Mouse (Mus musculus): ENCODE data around the gene Cnot3. TPM values are rescaled to one million over a fixed set of nuclear protein-coding genes. Genes with fewer than 3 reads are reported as not detected.
"Not testable (repeated sequence)": the region's sequence is repeated elsewhere in the genome, so short reads cannot be mapped to it uniquely, and the experiment has no call there.

Gene Cnot3
- total RNA-seq, 1 experiment from 2014 or later = 20.8 TPM

GRCm38 (mm10) chr7:3707568-3708413 lies 62.7 kb downstream of the Cnot3 start:
- ATAC-seq (replicated peaks in 1 of 2; ENCODE audit: insufficient read depth in 1 of 2, low FRiP score in 2 of 2, low TSS enrichment in 1 of 2, low read depth in 1 of 2, poor library complexity in 2 of 2, severe bottlenecking in 2 of 2) = no peak

DNA sequence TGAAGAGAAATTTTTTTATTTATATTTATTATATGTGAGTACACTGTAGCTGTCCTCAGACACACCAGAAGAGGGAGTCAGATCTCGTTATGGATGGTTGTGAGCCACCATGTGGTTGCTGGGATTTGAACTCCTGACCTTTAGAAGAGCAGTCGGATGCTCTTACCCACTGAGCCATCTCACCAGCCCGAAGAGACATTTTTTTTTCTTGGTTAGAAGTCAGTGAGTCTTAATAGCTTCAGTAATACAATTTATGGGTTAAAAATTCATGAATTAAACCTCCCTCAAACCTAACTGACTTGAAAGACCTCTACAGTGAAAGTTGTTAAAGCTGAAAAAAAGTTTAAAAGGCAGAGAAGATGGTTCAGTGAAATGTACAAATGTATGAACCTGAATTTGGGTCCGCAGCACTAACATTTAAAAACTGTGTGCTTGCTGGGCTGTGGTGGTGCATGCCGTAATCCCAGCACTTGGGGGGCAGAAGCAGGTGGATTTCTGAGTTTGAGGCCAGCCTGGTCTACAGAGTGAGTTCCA lies 63.4 kb downstream of the Cnot3 start:
- not testable (repeated sequence) for ATAC-seq (replicated peaks in 1 of 2; ENCODE audit: insufficient read depth in 1 of 2, low FRiP score in 2 of 2, low TSS enrichment in 1 of 2, low read depth in 1 of 2, poor library complexity in 2 of 2, severe bottlenecking in 2 of 2)

GRCm38 (mm10) chr7:3709000-3709399 lies 63.9 kb downstream of the Cnot3 start:
- no peak for ATAC-seq (replicated peaks in 1 of 2; ENCODE audit: insufficient read depth in 1 of 2, low FRiP score in 2 of 2, low TSS enrichment in 1 of 2, low read depth in 1 of 2, poor library complexity in 2 of 2, severe bottlenecking in 2 of 2)

Other genes with a start within 250 kb of the Cnot3 start
- not detected in 2 replicates for gene Cacng6, start 221.1 kb upstream of the Cnot3 start, total RNA-seq (2017)
- gene Tarm1, start 142.6 kb upstream of the Cnot3 start, total RNA-seq (2017) = 1.4 and 2.1 TPM in 2 replicates
- 0.20 TPM in 1 of 2 replicates, not detected in the other for gene Oscar, start 29.1 kb upstream of the Cnot3 start, total RNA-seq (2017)
- gene Ndufa3, start 27.9 kb upstream of the Cnot3 start, total RNA-seq (2017) = 150 and 232 TPM in 2 replicates
- gene Tfpt, start 15.3 kb upstream of the Cnot3 start, total RNA-seq (2017) = 22.8 and 25.9 TPM in 2 replicates
- gene Prpf31, start 15.3 kb upstream of the Cnot3 start, total RNA-seq (2017) = 78.5 and 106 TPM in 2 replicates
- 11.1 and 15.4 TPM in 2 replicates for gene Leng1, start 20.6 kb downstream of the Cnot3 start, total RNA-seq (2017)
- 6.4 and 6.7 TPM in 2 replicates for gene Tmc4, start 32.3 kb downstream of the Cnot3 start, total RNA-seq (2017)
- gene Tsen34, start 47.6 kb downstream of the Cnot3 start, total RNA-seq (2017) = 29.4 and 41.6 TPM in 2 replicates
- 25.3 and 28.2 TPM in 2 replicates for gene Mboat7, start 48.3 kb downstream of the Cnot3 start, total RNA-seq (2017)
- gene Rps9, start 58.7 kb downstream of the Cnot3 start, total RNA-seq (2017) = 1,808 and 2,399 TPM in 2 replicates
- 5.6 and 14.5 TPM in 2 replicates for gene Pirb, start 75.1 kb downstream of the Cnot3 start, total RNA-seq (2017)
- gene Gm15448, start 180.4 kb downstream of the Cnot3 start, total RNA-seq (2017) = 0.69 and 0.74 TPM in 2 replicates
- gene Pira2, start 199.8 kb downstream of the Cnot3 start, total RNA-seq (2017) = 6.4 TPM in 1 of 2 replicates, not detected in the other